In genomic region chr12:52049324-52049723, GRCm38 (mm10) we compare ENCODE assay signal across 27 mouse cellular contexts. TPM values are rescaled to one million over a fixed set of nuclear protein-coding genes. Genes with fewer than 3 reads are reported as not detected.
DNase-seq lines count a peak whose midpoint lies in the region; ATAC-seq and TF ChIP-seq lines count a peak whose summit lies in the region.
"Had no signal": no experiment of that assay in that cellular context is flagged by ENCODE, and none has a peak within 500 bp of the region (broad histone marks: within the 10 kb centered on the region; RNA-seq: fewer than 3 reads in every experiment).

No protein-coding gene starts in this region.

- no peak overlapping the region for H3K27ac ChIP-seq in lung, embryonic 14.5 days (ENCODE audit: low read depth)
- H3K27ac ChIP-seq: forebrain, embryonic 15.5 days; gastrocnemius, adult 2 months; heart, embryonic 15.5 days; limb, embryonic 12.5 days; neural tube, embryonic 15.5 days had no signal

- no peaks in the 10 kb centered on the region for H3K4me1 ChIP-seq in lung, embryonic 14.5 days (ENCODE audit: insufficient read depth)
- H3K4me1 ChIP-seq in lung, adult 2 months (ENCODE audit: control insufficient read depth, insufficient read depth, low read length), result no peaks in the 10 kb centered on the region
- H3K4me1 ChIP-seq: forebrain, embryonic 15.5 days; heart, embryonic 15.5 days; limb, embryonic 12.5 days; neural tube, embryonic 15.5 days had no signal

- no peak overlapping the region for H3K4me3 ChIP-seq in lung, embryonic 14.5 days (ENCODE audit: low read depth, low read length)
- H3K4me3 ChIP-seq in lung, adult 2 months (replicated peaks; ENCODE audit: extremely low read depth, low read depth, low read length), result no peak overlapping the region
- H3K4me3 ChIP-seq: erythroblast, embryonic 14.5 days; forebrain, embryonic 15.5 days; gastrocnemius, adult 2 months; heart, embryonic 15.5 days; limb, embryonic 12.5 days; myocyte; neural tube, embryonic 15.5 days had no signal

- TF ChIP-seq POLR2A in lung, adult 2 months (IDR thresholded peaks at IDR 0.05; ENCODE audit: borderline replicate concordance, extremely low read depth, low read depth, low read length), result no peak

- peak; percentile 5 for DNase-seq in embryo, embryonic 10.5 days (ENCODE audit: low spot score)
- no peak for DNase-seq in embryo, embryonic 10 days (ENCODE audit: low spot score)
- peak; percentile 22 for DNase-seq in lung, embryonic 14.5 days
- DNase-seq in lung, adult 2 months, result no peak
- peak; percentile 50 for DNase-seq in c-Kit-positive CD71-negative TER-119-negative erythroid progenitor cells, embryonic 14.5 days (ENCODE audit: low read depth)
- no peak for DNase-seq in right cerebral cortex, postnatal 4 days
- no peak for DNase-seq in spleen, postnatal 14 days (ENCODE audit: low spot score in 2 of 2)
- DNase-seq: adrenal gland, postnatal 25 days; cerebellum, adult 9-11 months; gastrocnemius, adult 2 months; heart, adult 18-20 months; kidney, postnatal 10 days; layer of hippocampus, adult 9-11 months; thymus, adult 18-20 months had no signal

- no peaks in the 10 kb centered on the region for H3K27me3 ChIP-seq in lung, embryonic 14.5 days (ENCODE audit: insufficient read depth, low read length)
- H3K27me3 ChIP-seq: forebrain, embryonic 15.5 days; heart, embryonic 15.5 days; limb, embryonic 12.5 days; neural tube, embryonic 15.5 days had no signal

- H3K4me2 ChIP-seq in lung, embryonic 14.5 days, result no peak overlapping the region
- H3K4me2 ChIP-seq: forebrain, embryonic 15.5 days; heart, embryonic 15.5 days; limb, embryonic 12.5 days; neural tube, embryonic 15.5 days had no signal

- no peak for TF ChIP-seq CTCF in lung, embryonic 14.5 days (IDR thresholded peaks at IDR 0.05; ENCODE audit: low read depth)
- no peak for TF ChIP-seq CTCF in lung, adult 2 months (IDR thresholded peaks at IDR 0.05; ENCODE audit: insufficient read depth, low read length)

- WGBS in lung, embryonic 14.5 days, result 41% methylated on average over 2 of the region's 2 CpGs
- 27% methylated on average over 2 of the region's 2 CpGs for whole genome bisulfite sequencing in lung, adult 2 months

- H3K9ac ChIP-seq in lung, embryonic 14.5 days, result no peak overlapping the region
- H3K9ac ChIP-seq: forebrain, embryonic 15.5 days; heart, embryonic 15.5 days; limb, embryonic 12.5 days; neural tube, embryonic 15.5 days had no signal

- no peak for ATAC-seq in lung, embryonic 14.5 days (ENCODE audit: insufficient read depth)
- peak; percentile 61 for ATAC-seq in monocyte, adult 5-6 weeks (replicated peaks; ENCODE audit: insufficient number of reproducible peaks, low FRiP score, low TSS enrichment, poor library complexity, severe bottlenecking)
- ATAC-seq: forebrain, embryonic 15.5 days had no signal

- H3K36me3 ChIP-seq in lung, embryonic 14.5 days (ENCODE audit: insufficient read depth), result no peaks in the 10 kb centered on the region
- H3K36me3 ChIP-seq: forebrain, embryonic 15.5 days; heart, embryonic 15.5 days; limb, embryonic 12.5 days; neural tube, embryonic 15.5 days had no signal

- no peaks in the 10 kb centered on the region for H3K9me3 ChIP-seq in lung, embryonic 14.5 days (ENCODE audit: low read depth, low read length)
- H3K9me3 ChIP-seq: forebrain, embryonic 15.5 days; heart, embryonic 15.5 days; limb, embryonic 12.5 days; neural tube, embryonic 15.5 days had no signal

RNA-seq across cellular contexts. Expression of gene Gpr33, which starts 21.5 kb away (rescaled TPM):
- polyA plus RNA-seq in lung, embryonic 14.5 days (2014; fragmentation: Nextera tagmentation; extraction: Ambion mirVana), result not detected in 2 replicates
- polyA plus RNA-seq in lung, adult 2 months (2012; rRNA removed), result 0.40 and 0.62 TPM in 2 replicates
- not detected in 3 replicates for total RNA-seq in monocyte, adult 5-6 weeks (2017)
- total RNA-seq: adrenal gland, postnatal 25 days; gastrocnemius, adult 2 months; heart, adult 18-20 months; left cerebral cortex, adult 8-10 months had no signal
- polyA plus RNA-seq: embryonic facial prominence, embryonic 11.5 days; erythroblast, embryonic 14.5 days; forebrain, embryonic 15.5 days; heart, embryonic 15.5 days; hindbrain, embryonic 11.5 days; limb, embryonic 12.5 days; liver, embryonic 16.5 days; myocyte; neural tube, embryonic 15.5 days; small intestine, adult 2 months; stomach, embryonic 14.5 days had no signal

RNA-seq across cellular contexts. Expression of gene Dtd2, which starts 43.0 kb away (rescaled TPM):
- 24.4 and 25.9 TPM in 2 replicates for polyA plus RNA-seq in lung, embryonic 14.5 days (2014; fragmentation: Nextera tagmentation; extraction: Ambion mirVana)
- polyA plus RNA-seq in lung, adult 2 months (2012; rRNA removed), result 4.6 and 6.8 TPM in 2 replicates
- 4.8 to 9.4 TPM (median 8.9 TPM) in 3 replicates for total RNA-seq in monocyte, adult 5-6 weeks (2017)

RNA-seq across cellular contexts. Expression of gene Nubpl, which starts 48.2 kb away (rescaled TPM):
- 13.9 and 16.3 TPM in 2 replicates for polyA plus RNA-seq in lung, embryonic 14.5 days (2014; fragmentation: Nextera tagmentation; extraction: Ambion mirVana)
- polyA plus RNA-seq in lung, adult 2 months (2012; rRNA removed), result 1.0 and 1.6 TPM in 2 replicates
- 0.85 to 4.8 TPM (median 0.95 TPM) in 3 replicates for total RNA-seq in monocyte, adult 5-6 weeks (2017)

Comparison
In these comparisons a context has a peak if more than half of its experiments do, and no peak if none do; other contexts are left out.
1. DNase-seq: peak in embryo, embryonic 10.5 days (single experiment), lung, embryonic 14.5 days (single experiment) and c-Kit-positive CD71-negative TER-119-negative erythroid progenitor cells, embryonic 14.5 days (single experiment); none in embryo, embryonic 10 days (single experiment), lung, adult 2 months (single experiment), right cerebral cortex, postnatal 4 days (single experiment) and spleen, postnatal 14 days (0 of 2).